Mouse (Mus musculus) inflammation-experienced regulatory T-cells, adult 6 months (primary cell): Measurements from ENCODE around the gene Serpinb2. TPM values are rescaled to one million over a fixed set of nuclear protein-coding genes. Genes with fewer than 3 reads are reported as not detected.

Experiments used
- ATAC-seq: one replicate; pipeline ENCODE4 v1.8.0; 2017
- polyA plus RNA-seq, 3 experiments: library from polyadenylated mRNA; unstranded; fragments of 100-300 nt; shearing (Covaris generic); gene quantifications; one replicate each; pipeline ENCODE4 v1.2.1; 2017

Serpinb2 gene
- polyA plus RNA-seq, 3 experiments from 2014 or later, result not detected

DNA sequence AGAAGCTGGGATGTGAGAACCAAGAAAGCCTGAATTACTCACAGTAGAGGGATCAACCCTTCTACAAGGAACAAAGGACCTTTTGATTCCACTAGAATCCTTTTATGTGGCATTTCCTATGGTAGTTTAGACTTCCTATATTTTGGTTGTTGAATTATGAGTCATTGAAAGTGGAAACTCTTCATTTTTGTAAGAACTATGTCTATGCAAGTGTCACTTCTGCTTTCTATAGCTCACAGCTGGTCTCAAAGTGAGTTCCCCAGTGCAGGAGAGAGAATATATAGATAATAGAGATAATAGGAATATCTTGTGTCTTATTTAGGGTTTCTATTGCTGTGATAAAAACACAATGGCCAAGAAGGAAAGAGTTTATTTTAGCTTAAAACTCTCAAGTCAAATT is 71.7 kb downstream of the Serpinb2 start:
- ATAC-seq, result no peak

DNA sequence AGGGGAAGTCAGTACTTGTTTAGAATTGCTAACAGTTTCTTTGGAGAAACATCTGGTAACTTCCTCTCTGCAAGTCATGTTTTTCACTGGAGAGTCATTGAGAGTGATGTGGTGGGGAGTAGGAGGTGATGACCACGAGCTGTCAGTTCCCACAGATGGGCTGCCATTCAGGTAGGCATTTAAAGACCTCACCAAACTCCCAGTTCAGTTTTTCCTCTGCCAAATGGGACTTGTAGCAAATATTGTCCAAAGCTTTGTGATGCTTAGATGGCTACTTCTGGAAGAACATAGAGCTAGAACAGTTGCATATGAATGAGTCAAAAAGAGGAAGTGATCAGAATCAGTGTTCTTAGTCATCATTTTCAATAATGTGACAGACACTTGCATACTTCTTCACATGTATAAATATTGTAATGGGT is 72.7 kb downstream of the Serpinb2 start:
- ATAC-seq, result no peak

- no peak for ATAC-seq
Measured at GRCm38 (mm10) chr1:107584932-107585331, 73.7 kb downstream of the Serpinb2 start.

Other genes with a start within 250 kb of the Serpinb2 start
- not detected for gene Serpinb3b, start 233.1 kb upstream of the Serpinb2 start, polyA plus RNA-seq
- gene Serpinb3c, start 233.1 kb upstream of the Serpinb2 start, polyA plus RNA-seq, result not detected
- gene Serpinb11, start 150.2 kb upstream of the Serpinb2 start, polyA plus RNA-seq, result not detected
- not detected for gene Serpinb7, start 111.8 kb upstream of the Serpinb2 start, polyA plus RNA-seq
- gene Serpinb8, start 78.6 kb downstream of the Serpinb2 start, polyA plus RNA-seq, result under 1 TPM in 1 of 3 experiments, not detected in 2; 0.89 TPM